Mouse (Mus musculus): ENCODE measurements around the gene 1600014C23Rik.

DNA sequence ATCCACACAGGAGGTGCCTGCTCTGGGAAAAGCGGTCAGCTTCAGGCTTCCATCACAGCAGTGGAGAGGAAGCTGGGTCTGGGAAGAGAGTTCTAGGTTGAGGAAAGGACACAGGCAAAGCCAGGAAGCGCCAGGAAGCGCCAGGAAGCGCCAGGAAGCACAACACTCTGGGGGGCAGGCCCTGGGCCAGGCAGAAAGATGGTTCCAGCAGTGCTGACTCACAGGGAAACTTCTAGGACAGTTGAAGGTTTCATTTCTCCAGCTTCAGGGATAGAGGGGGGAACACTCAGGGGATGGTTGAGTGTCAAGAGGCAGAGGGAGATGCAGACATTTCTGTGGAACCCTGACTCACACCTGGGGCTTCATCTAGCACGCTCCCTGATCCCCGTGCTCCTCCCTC, 36.2 kb upstream of the 1600014C23Rik start:
- TF ChIP-seq CTCF (IDR thresholded peaks at IDR 0.05; ENCODE audit: low read depth, low read length) (no peak), TAL1 (conservative IDR thresholded peaks at IDR 0.05; ENCODE audit: low read depth, low read length) (no peak), GATA1 (IDR thresholded peaks at IDR 0.05; ENCODE audit: borderline replicate concordance, low read length) (no peak), GATA2 (IDR thresholded peaks at IDR 0.05; ENCODE audit: borderline replicate concordance, low read depth, low read length) (no peak), POLR2AphosphoS5 (IDR thresholded peaks at IDR 0.05; ENCODE audit: insufficient replicate concordance, low read depth, low read length) (no peak)

All from G1E (cell line).